Mouse (Mus musculus): ENCODE data around the gene Ikzf1.

GRCm38 (mm10) chr11:11693446-11693845 is 8.6 kb downstream of the Ikzf1 start:
- TF ChIP-seq CTCF (IDR thresholded peaks at IDR 0.05; ENCODE audit: extremely low read depth, insufficient read length, insufficient replicate concordance, low read depth, low read length) = no peak
- TF ChIP-seq POLR2A (IDR thresholded peaks at IDR 0.05; ENCODE audit: low read depth, low read length) = no peak

Measured in small intestine, adult 2 months (tissue).